Mouse (Mus musculus) limb, embryonic 14.5 days (tissue): ENCODE data around the gene Mycbpap. TPM values are rescaled to one million over a fixed set of nuclear protein-coding genes. Genes with fewer than 3 reads are reported as not detected.

Experiments used
- ATAC-seq: fragments of 200-750 bp; cut with Nextera tagmentation; 2 replicates; pipeline ENCODE4 v1.8.0; 2017; ENCODE audit warnings: low read depth, moderate number of reproducible peaks, moderate TSS enrichment; ENCODE audit not compliant: low FRiP score
- DNase-seq: peaks from one replicate; pipeline ENCODE4 v3.0.0-alpha.2; 2015; ENCODE audit warnings: low spot score
- H3K27ac ChIP-seq: fragments of 300-500 bp; sonication (generic); replicated peaks from 2 replicates; pipeline ENCODE4 v1.5.1; 2014; ENCODE audit warnings: low read depth, mild to moderate bottlenecking, low read length, moderate library complexity, mixed read lengths
- H3K27me3 ChIP-seq: fragments of 300-500 bp; sonication (generic); 2 replicates; pipeline ENCODE4 v1.6.1; 2014; ENCODE audit warnings: low read length, mixed read lengths; ENCODE audit not compliant: control insufficient read depth, insufficient read depth
- H3K36me3 ChIP-seq: fragments of 300-500 bp; sonication (generic); 2 replicates; pipeline ENCODE4 v1.6.1; 2014; ENCODE audit warnings: mild to moderate bottlenecking, low read length, moderate library complexity, mixed read lengths; ENCODE audit not compliant: control insufficient read depth, insufficient read depth
- H3K4me1 ChIP-seq: fragments of 300-500 bp; sonication (generic); 2 replicates; pipeline ENCODE4 v1.6.1; 2014; ENCODE audit warnings: antibody characterized with exemption, low read length, mixed read lengths; ENCODE audit not compliant: control insufficient read depth, insufficient read depth
- H3K4me2 ChIP-seq: fragments of 300-500 bp; sonication (generic); replicated peaks from 2 replicates; pipeline ENCODE4 v1.6.1; 2014; ENCODE audit warnings: low read depth, mild to moderate bottlenecking, low read length, moderate library complexity; ENCODE audit not compliant: severe bottlenecking
- H3K4me3 ChIP-seq: fragments of 300-500 bp; sonication (generic); replicated peaks from 2 replicates; pipeline ENCODE4 v1.5.1; 2014; ENCODE audit warnings: low read length
- H3K9ac ChIP-seq: fragments of 300-500 bp; sonication (generic); 2 replicates; pipeline ENCODE4 v1.6.1; 2014; ENCODE audit warnings: mild to moderate bottlenecking, low read depth, low read length, moderate library complexity; ENCODE audit not compliant: severe bottlenecking
- H3K9me3 ChIP-seq: fragments of 300-500 bp; sonication (generic); 2 replicates; pipeline ENCODE4 v1.6.1; 2016; ENCODE audit warnings: low read length; ENCODE audit not compliant: control insufficient read depth
- POLR2A ChIP-seq: fragments of 200-500 bp; IDR thresholded peaks from 2 replicates; pipeline ENCODE4 v1.8.0; 2012; ENCODE audit warnings: inconsistent platforms, mild to moderate bottlenecking, moderate library complexity, borderline replicate concordance; ENCODE audit not compliant: insufficient read depth, insufficient read length; ENCODE audit errors: extremely low read depth
- WGBS: fragments of 180-500 bp; shearing (Covaris S2); extraction: QIAGEN DNeasy Blood & Tissue Kit; methylation state at CpG from one replicate; pipeline ENCODE4 v1.1.7; 2014; 5-methylcytosine and 5-hydroxymethylcytosine counted together
- polyA plus RNA-seq, 2 experiments: library from polyadenylated mRNA; depleted of rRNA in 1 of 2; stranded (reverse) in 1 of 2; unstranded in 1 of 2; fragments of >200 nt; fragmentation: Nextera tagmentation in 1 of 2; extraction: Ambion mirVana in 1 of 2; gene quantifications; 2 replicates each; pipeline versions ENCODE4 v1.2.1 to v1.2.3; 2012 to 2014

Mycbpap gene
- polyA plus RNA-seq, 2 experiments, result 1.2 to 2.6 TPM

- WGBS, result 8% methylated on average over 19 of the region's 19 CpGs
- peak; percentile 45 for DNase-seq
- H3K9ac ChIP-seq, result peak overlapping the region; percentile 12; the same call in 1 of the 2 replicates
- H3K9me3 ChIP-seq, result no peaks in the 10 kb centered on the region
- 0 out of 2 replicates have a peak, but pooled peaks have one; percentile 6 for TF ChIP-seq POLR2A
- H3K4me3 ChIP-seq, result peak overlapping the region; percentile 39
- H3K4me2 ChIP-seq, result peak overlapping the region; percentile 79
- peak overlapping the region; percentile 71; the same call in 1 of the 2 replicates for H3K27ac ChIP-seq
- H3K27me3 ChIP-seq, result no peaks in the 10 kb centered on the region
- peaks cover 31% of the 10 kb centered on the region for H3K4me1 ChIP-seq
- no peaks in the 10 kb centered on the region for H3K36me3 ChIP-seq
- ATAC-seq, result peak; percentile 13; the same call in 1 of the 2 replicates
Measured at GRCm38 (mm10) chr11:94498093-94498996, 23.2 kb downstream of the Mycbpap start.

DNA sequence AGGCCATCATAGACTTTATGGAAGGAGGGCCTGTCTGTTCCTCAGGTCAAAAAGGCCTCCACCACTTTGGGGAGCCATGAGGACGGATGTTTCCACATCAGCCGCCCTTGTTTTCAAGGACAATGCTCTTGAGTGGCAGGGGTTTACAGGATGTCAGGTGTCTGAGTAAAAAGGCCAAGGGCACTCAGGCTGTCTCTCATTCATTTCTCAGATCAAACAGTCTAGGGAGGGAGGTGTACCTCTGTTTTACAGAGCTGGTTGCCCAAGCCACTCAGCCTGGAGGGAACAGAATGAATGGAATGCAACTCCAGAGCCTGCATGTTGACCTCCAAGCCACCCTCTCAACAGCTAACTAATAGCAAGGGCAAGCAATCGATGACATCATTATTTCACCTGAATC, 26.1 kb downstream of the Mycbpap start:
- H3K4me2 ChIP-seq, result no peak overlapping the region
- ATAC-seq (no peak), DNase-seq (no peak)
- no peaks in the 10 kb centered on the region for H3K9me3 ChIP-seq
- H3K9ac ChIP-seq, result no peak overlapping the region
- peaks cover 40% of the 10 kb centered on the region for H3K4me1 ChIP-seq
- no peaks in the 10 kb centered on the region for H3K27me3 ChIP-seq
- TF ChIP-seq POLR2A, result no peak
- no peaks in the 10 kb centered on the region for H3K36me3 ChIP-seq
- WGBS, result 72% methylated on average over 3 of the region's 3 CpGs
- H3K27ac ChIP-seq, result no peak overlapping the region
- no peak overlapping the region for H3K4me3 ChIP-seq

DNA sequence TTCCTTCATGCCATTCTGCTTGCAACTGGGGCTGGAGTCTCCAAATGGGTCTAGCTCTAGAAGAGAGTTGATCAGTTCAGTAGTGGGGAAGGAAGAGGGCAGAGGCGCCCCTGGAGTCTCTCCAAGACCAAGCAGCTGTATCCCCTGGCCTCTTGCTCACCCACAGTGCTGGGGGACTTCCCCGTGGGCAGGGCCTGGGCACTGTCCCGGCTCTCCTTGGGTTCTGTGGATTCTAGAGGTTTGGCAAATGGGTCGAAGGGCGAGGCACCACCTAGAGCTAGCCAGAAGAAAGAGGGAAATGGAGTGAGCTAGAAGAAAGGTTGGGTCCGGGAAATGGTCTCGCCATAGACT, 29.8 kb downstream of the Mycbpap start:
- ATAC-seq (no peak), DNase-seq (no peak)
- Histone ChIP-seq H3K9ac (no peak overlapping the region), H3K36me3 (no peaks in the 10 kb centered on the region), H3K27me3 (no peaks in the 10 kb centered on the region), H3K4me2 (peak overlapping the region; percentile 83), H3K4me1 (peaks cover 11% of the 10 kb centered on the region), H3K27ac (no peak overlapping the region), H3K4me3 (peak overlapping the region; percentile 55), H3K9me3 (no peaks in the 10 kb centered on the region)
- 74% methylated on average over 7 of the region's 7 CpGs for WGBS
- TF ChIP-seq POLR2A, result no peak

- 5% methylated on average over 44 of the region's 55 CpGs for WGBS
Measured at GRCm38 (mm10) chr11:94491035-94491748, 30.4 kb downstream of the Mycbpap start.

DNA sequence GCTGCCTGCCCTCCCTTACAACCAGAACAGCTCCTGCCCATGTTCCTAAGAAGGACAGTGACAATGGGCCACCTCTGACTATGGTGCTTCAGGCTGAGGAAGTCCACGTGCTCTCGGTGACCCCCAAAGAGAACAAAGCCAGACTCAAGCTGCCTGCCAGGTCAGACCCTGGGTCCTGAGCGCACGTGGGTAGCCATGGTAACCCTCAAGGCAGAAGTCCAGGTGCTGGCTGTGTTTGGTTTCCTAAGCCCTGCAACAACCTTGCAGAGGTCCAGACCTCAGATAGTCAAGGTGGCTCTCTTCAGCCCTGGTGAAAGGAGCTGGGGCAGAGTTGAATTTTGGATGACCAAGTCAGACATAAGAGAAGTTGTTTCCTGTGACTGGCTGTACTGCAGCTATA, 31.8 kb downstream of the Mycbpap start:
- 22% methylated on average over 4 of the region's 4 CpGs for WGBS
- TF ChIP-seq POLR2A, result no peak
- H3K27ac ChIP-seq, result no peak overlapping the region
- H3K9ac ChIP-seq, result no peak overlapping the region
- H3K36me3 ChIP-seq, result no peaks in the 10 kb centered on the region
- no peak overlapping the region for H3K4me2 ChIP-seq
- peaks cover 11% of the 10 kb centered on the region for H3K4me1 ChIP-seq
- no peak overlapping the region for H3K4me3 ChIP-seq
- DNase-seq, result no peak
- no peaks in the 10 kb centered on the region for H3K9me3 ChIP-seq
- ATAC-seq, result no peak
- H3K27me3 ChIP-seq, result no peaks in the 10 kb centered on the region

More at GRCm38 (mm10) chr11:94491035-94491748, 30.4 kb downstream of the Mycbpap start:
- H3K9ac ChIP-seq, result peak overlapping the region; percentile 76
- no peaks in the 10 kb centered on the region for H3K27me3 ChIP-seq
- 0 out of 2 replicates have a peak, but pooled peaks have one; percentile 54 for TF ChIP-seq POLR2A
- H3K4me1 ChIP-seq, result peaks cover 11% of the 10 kb centered on the region
- peak overlapping the region; percentile 83 for H3K4me2 ChIP-seq
- H3K27ac ChIP-seq, result no peak overlapping the region
- peak overlapping the region; percentile 55 for H3K4me3 ChIP-seq
- ATAC-seq, result peak; percentile 42
- no peaks in the 10 kb centered on the region for H3K9me3 ChIP-seq
- no peaks in the 10 kb centered on the region for H3K36me3 ChIP-seq
- DNase-seq, result peak; percentile 38
